ENCODE assay signal across 34 mouse cellular contexts in the genomic region with DNA sequence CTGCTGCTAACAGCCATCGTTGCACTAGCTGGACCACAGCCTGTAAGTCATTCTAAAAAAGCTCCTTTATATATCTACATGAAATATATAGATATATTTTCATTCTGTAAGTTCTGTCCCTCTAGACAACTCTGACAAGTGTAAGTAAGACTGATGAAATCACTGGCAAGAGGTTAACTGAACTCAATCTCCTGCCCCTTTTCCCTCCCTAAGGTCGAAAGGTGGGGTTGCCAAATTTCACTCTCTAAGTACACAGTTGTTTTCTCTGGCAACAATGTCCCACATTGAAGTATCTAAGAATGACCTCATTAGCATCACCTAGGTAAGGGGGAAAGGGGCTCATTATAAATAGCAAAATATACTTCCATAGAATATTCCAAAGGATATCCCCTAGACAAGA.
"Had no signal": no experiment of that assay in that cellular context is flagged by ENCODE, and none has a peak within 500 bp of the region (broad histone marks: within the 10 kb centered on the region; RNA-seq: fewer than 3 reads in every experiment).

No protein-coding gene starts in this region.

- H3K27me3 ChIP-seq: heart, embryonic 12.5 days; heart, embryonic 13.5 days; heart, embryonic 15.5 days; hindbrain, embryonic 12.5 days; hindbrain, embryonic 13.5 days; hindbrain, embryonic 15.5 days; intestine, embryonic 15.5 days; kidney, embryonic 15.5 days had no signal

- H3K4me2 ChIP-seq: heart, embryonic 11.5 days; heart, embryonic 12.5 days; heart, embryonic 13.5 days; heart, embryonic 15.5 days; hindbrain, embryonic 12.5 days; hindbrain, embryonic 13.5 days; hindbrain, embryonic 14.5 days; hindbrain, embryonic 15.5 days; intestine, embryonic 15.5 days; kidney, embryonic 15.5 days had no signal

- DNase-seq: heart, postnatal 10 days; heart, postnatal 36 days; heart, postnatal 4 days; kidney, adult 11 months; kidney, adult 18-20 months; kidney, adult 2 months; kidney, adult 8-10 months; kidney, adult 9 months; kidney, postnatal 10 days; kidney, postnatal 14 days; kidney, postnatal 25 days; kidney, postnatal 36 days; kidney, postnatal 4 days; layer of hippocampus, adult 9-11 months; layer of hippocampus, postnatal 36 days had no signal

- H3K4me1 ChIP-seq: heart, embryonic 10.5 days; heart, embryonic 12.5 days; heart, embryonic 13.5 days; heart, embryonic 15.5 days; hindbrain, embryonic 10.5 days; hindbrain, embryonic 12.5 days; hindbrain, embryonic 13.5 days; hindbrain, embryonic 15.5 days; intestine, embryonic 15.5 days; kidney, embryonic 15.5 days had no signal

- H3K9ac ChIP-seq: heart, embryonic 12.5 days; heart, embryonic 13.5 days; heart, embryonic 15.5 days; hindbrain, embryonic 12.5 days; hindbrain, embryonic 13.5 days; hindbrain, embryonic 14.5 days; hindbrain, embryonic 15.5 days; intestine, embryonic 15.5 days; kidney, embryonic 15.5 days had no signal

- H3K4me3 ChIP-seq: heart, embryonic 10.5 days; heart, embryonic 12.5 days; heart, embryonic 13.5 days; heart, embryonic 15.5 days; hindbrain, embryonic 10.5 days; hindbrain, embryonic 12.5 days; hindbrain, embryonic 13.5 days; hindbrain, embryonic 15.5 days; intestine, embryonic 15.5 days; kidney, embryonic 15.5 days; layer of hippocampus, adult 2 months had no signal

- ATAC-seq: hindbrain, embryonic 16.5 days; hindbrain, postnatal 0 days; inflammation-experienced regulatory T-cells, adult 6 months; intestine, embryonic 15.5 days; intestine, embryonic 16.5 days; intestine, postnatal 0 days had no signal

- H3K27ac ChIP-seq: heart, embryonic 10.5 days; heart, embryonic 13.5 days; heart, embryonic 15.5 days; hindbrain, embryonic 10.5 days; hindbrain, embryonic 12.5 days; hindbrain, embryonic 13.5 days; hindbrain, embryonic 14.5 days; hindbrain, embryonic 15.5 days; hindbrain, postnatal 0 days; intestine, embryonic 15.5 days; kidney, embryonic 15.5 days; kidney, postnatal 0 days; layer of hippocampus, adult 2 months had no signal

- H3K9me3 ChIP-seq: heart, embryonic 10.5 days; heart, embryonic 12.5 days; heart, embryonic 13.5 days; heart, embryonic 15.5 days; hindbrain, embryonic 10.5 days; hindbrain, embryonic 12.5 days; hindbrain, embryonic 13.5 days; hindbrain, embryonic 15.5 days; intestine, embryonic 15.5 days; kidney, embryonic 15.5 days had no signal
